Mouse (Mus musculus): ENCODE results near the gene Plcd1. TPM values are rescaled to one million over a fixed set of nuclear protein-coding genes. Genes with fewer than 3 reads are reported as not detected.

Plcd1 gene
- polyA plus RNA-seq, 1 experiment from 2014 or later, result 6.5 TPM

- no peak for ATAC-seq
- Histone ChIP-seq H3K4me2 (replicated peaks; ENCODE audit: low read depth) (no peak overlapping the region), H3K4me3 (ENCODE audit: low read depth, low read length) (no peak overlapping the region), H3K4me1 (replicated peaks; ENCODE audit: control insufficient read depth, insufficient read depth, low read length) (no peaks in the 10 kb centered on the region), H3K27ac (ENCODE audit: low read depth, low read length) (no peak overlapping the region), H3K9me3 (ENCODE audit: control insufficient read depth) (no peaks in the 10 kb centered on the region), H3K27me3 (replicated peaks; ENCODE audit: control insufficient read depth, insufficient read depth, low read length) (no peaks in the 10 kb centered on the region), H3K9ac (ENCODE audit: low read depth, low read length) (no peak overlapping the region), H3K36me3 (ENCODE audit: control insufficient read depth, insufficient read depth) (no peaks in the 10 kb centered on the region)
- 61% methylated on average over 4 of the region's 4 CpGs for WGBS
- no peak for TF ChIP-seq CTCF (IDR thresholded peaks at IDR 0.05; ENCODE audit: low read depth)
Measured at GRCm38 (mm10) chr9:119064296-119064695, 29.0 kb downstream of the Plcd1 start.

GRCm38 (mm10) chr9:119063036-119063644 lies 30.2 kb downstream of the Plcd1 start:
- H3K27ac ChIP-seq (ENCODE audit: low read depth, low read length), result no peak overlapping the region
- H3K36me3 ChIP-seq (ENCODE audit: control insufficient read depth, insufficient read depth), result no peaks in the 10 kb centered on the region
- no peak for TF ChIP-seq CTCF (IDR thresholded peaks at IDR 0.05; ENCODE audit: low read depth)
- H3K4me1 ChIP-seq (replicated peaks; ENCODE audit: control insufficient read depth, insufficient read depth, low read length), result no peaks in the 10 kb centered on the region
- no peaks in the 10 kb centered on the region for H3K27me3 ChIP-seq (replicated peaks; ENCODE audit: control insufficient read depth, insufficient read depth, low read length)
- no peak overlapping the region for H3K4me3 ChIP-seq (ENCODE audit: low read depth, low read length)
- 41% methylated on average over 19 of the region's 19 CpGs for WGBS
- no peak overlapping the region; the same call in 1 of the 2 replicates for H3K4me2 ChIP-seq (replicated peaks; ENCODE audit: low read depth)
- ATAC-seq, result no peak
- H3K9me3 ChIP-seq (ENCODE audit: control insufficient read depth), result no peaks in the 10 kb centered on the region
- H3K9ac ChIP-seq (ENCODE audit: low read depth, low read length), result no peak overlapping the region

DNA sequence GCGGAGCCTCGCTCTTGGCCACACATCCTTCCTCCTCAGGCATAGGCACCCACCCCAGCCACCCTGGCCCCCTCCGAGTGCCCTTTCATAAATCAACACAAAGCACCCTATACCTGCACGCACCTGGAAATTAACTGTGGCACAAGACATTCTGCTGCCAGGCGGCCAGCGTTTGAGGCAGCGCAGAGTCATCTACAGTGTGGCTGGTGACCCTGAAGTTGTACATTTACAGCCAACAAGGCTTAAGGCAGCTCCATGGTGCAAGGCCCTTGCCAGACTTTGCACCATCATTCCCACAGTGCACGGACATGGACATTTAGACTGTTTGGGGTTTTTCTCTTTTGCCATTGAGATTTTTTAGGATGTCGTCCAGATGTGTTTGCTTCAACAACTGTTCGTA lies 32.6 kb downstream of the Plcd1 start:
- H3K27ac ChIP-seq (ENCODE audit: low read depth, low read length), result no peak overlapping the region
- no peak overlapping the region for H3K4me3 ChIP-seq (ENCODE audit: low read depth, low read length)
- no peaks in the 10 kb centered on the region for H3K4me1 ChIP-seq (replicated peaks; ENCODE audit: control insufficient read depth, insufficient read depth, low read length)
- H3K27me3 ChIP-seq (replicated peaks; ENCODE audit: control insufficient read depth, insufficient read depth, low read length), result no peaks in the 10 kb centered on the region
- WGBS, result 87% methylated on average over 10 of the region's 10 CpGs
- H3K36me3 ChIP-seq (ENCODE audit: control insufficient read depth, insufficient read depth), result no peaks in the 10 kb centered on the region
- ATAC-seq, result no peak
- no peak overlapping the region for H3K9ac ChIP-seq (ENCODE audit: low read depth, low read length)
- TF ChIP-seq CTCF (IDR thresholded peaks at IDR 0.05; ENCODE audit: low read depth), result no peak
- H3K9me3 ChIP-seq (ENCODE audit: control insufficient read depth), result no peaks in the 10 kb centered on the region
- H3K4me2 ChIP-seq (replicated peaks; ENCODE audit: low read depth), result no peak overlapping the region

DNA sequence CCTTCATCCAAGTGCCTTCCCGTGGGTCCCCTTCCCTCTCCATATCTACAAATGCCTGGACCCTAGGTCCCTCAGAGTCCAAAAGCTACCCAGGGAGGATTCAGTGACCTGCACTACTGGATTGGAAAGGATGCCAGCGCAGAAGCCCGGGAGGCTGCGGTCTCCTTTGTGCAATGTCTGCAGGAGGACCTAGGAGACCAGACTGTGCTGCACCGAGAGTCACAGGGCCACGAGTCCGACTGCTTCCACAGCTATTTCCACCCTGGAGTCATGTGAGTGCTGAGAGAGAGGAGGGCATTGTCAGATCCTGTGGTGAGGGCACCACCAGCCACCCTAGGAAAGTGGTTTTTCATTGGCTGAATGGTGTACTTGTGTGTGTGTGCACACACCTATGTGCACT lies 35.1 kb downstream of the Plcd1 start:
- WGBS, result 84% methylated on average over 7 of the region's 7 CpGs
- H3K9me3 ChIP-seq (ENCODE audit: control insufficient read depth), result no peaks in the 10 kb centered on the region
- H3K4me2 ChIP-seq (replicated peaks; ENCODE audit: low read depth), result no peak overlapping the region
- H3K4me3 ChIP-seq (ENCODE audit: low read depth, low read length), result no peak overlapping the region
- no peak overlapping the region for H3K9ac ChIP-seq (ENCODE audit: low read depth, low read length)
- TF ChIP-seq CTCF (IDR thresholded peaks at IDR 0.05; ENCODE audit: low read depth), result no peak
- ATAC-seq, result no peak
- H3K27me3 ChIP-seq (replicated peaks; ENCODE audit: control insufficient read depth, insufficient read depth, low read length), result no peaks in the 10 kb centered on the region
- H3K27ac ChIP-seq (ENCODE audit: low read depth, low read length), result no peak overlapping the region
- no peaks in the 10 kb centered on the region for H3K36me3 ChIP-seq (ENCODE audit: control insufficient read depth, insufficient read depth)
- H3K4me1 ChIP-seq (replicated peaks; ENCODE audit: control insufficient read depth, insufficient read depth, low read length), result peaks cover 5% of the 10 kb centered on the region; the same call in 1 of the 2 replicates

DNA sequence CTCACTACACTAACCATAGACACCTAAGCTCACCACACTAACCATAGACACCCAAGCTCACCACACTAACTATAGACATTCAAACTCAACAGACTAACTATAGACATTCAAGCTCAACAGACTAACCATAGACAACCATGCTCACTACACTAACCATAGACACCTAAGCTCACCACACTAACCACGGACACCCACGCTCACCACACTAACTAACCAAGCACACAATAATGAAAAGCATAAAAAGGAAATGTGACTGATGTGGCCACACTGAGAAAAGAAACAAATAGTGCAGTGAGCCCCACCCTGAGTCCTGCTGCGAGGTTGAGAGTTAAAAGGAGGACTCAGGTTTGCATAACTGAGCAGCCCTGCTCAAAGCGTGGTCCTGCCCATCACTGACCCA lies 38.0 kb downstream of the Plcd1 start:
- Histone ChIP-seq H3K4me2 (replicated peaks; ENCODE audit: low read depth) (no peak overlapping the region), H3K9ac (ENCODE audit: low read depth, low read length) (no peak overlapping the region), H3K27ac (ENCODE audit: low read depth, low read length) (no peak overlapping the region), H3K27me3 (replicated peaks; ENCODE audit: control insufficient read depth, insufficient read depth, low read length) (no peaks in the 10 kb centered on the region), H3K4me3 (ENCODE audit: low read depth, low read length) (no peak overlapping the region), H3K36me3 (ENCODE audit: control insufficient read depth, insufficient read depth) (no peaks in the 10 kb centered on the region), H3K9me3 (ENCODE audit: control insufficient read depth) (no peaks in the 10 kb centered on the region), H3K4me1 (replicated peaks; ENCODE audit: control insufficient read depth, insufficient read depth, low read length) (peaks cover 12% of the 10 kb centered on the region; the same call in 1 of the 2 replicates)
- WGBS, result 78% methylated on average over 4 of the region's 4 CpGs
- ATAC-seq, result no peak
- no peak for TF ChIP-seq CTCF (IDR thresholded peaks at IDR 0.05; ENCODE audit: low read depth)

DNA sequence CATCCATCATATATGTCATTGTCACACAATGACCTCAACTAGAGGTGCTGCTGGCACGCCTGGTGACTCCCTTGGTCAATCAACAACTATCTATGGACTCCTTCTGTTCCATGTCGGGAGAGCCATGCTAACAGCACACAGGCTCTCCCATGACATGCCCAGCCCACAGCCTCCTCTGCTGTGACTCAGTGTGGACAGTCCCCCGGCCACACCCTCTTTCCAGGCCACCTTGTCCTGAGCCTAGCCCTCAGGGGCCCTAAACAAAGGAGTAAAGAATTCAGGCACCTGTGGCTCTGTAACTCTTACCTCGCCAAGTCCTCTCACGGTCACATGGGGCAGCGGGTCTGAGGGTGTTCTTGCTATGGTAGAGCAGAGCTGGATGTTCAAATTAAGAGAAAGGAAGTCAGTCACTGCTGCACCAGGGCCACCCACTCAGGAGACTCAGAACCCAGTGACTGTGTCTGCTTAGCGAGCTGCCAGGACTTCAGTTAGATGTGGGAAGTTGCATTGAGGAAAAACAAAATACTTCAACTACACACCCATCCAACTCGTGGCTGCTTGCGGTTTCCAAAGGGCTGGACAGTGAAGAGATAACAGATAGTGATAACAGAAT lies 39.2 kb downstream of the Plcd1 start:
- no peak overlapping the region for H3K27ac ChIP-seq (ENCODE audit: low read depth, low read length)
- no peaks in the 10 kb centered on the region for H3K9me3 ChIP-seq (ENCODE audit: control insufficient read depth)
- no peaks in the 10 kb centered on the region for H3K27me3 ChIP-seq (replicated peaks; ENCODE audit: control insufficient read depth, insufficient read depth, low read length)
- 52% methylated on average over 9 of the region's 9 CpGs for WGBS
- peak; percentile 62 for ATAC-seq
- H3K36me3 ChIP-seq (ENCODE audit: control insufficient read depth, insufficient read depth), result no peaks in the 10 kb centered on the region
- H3K4me3 ChIP-seq (ENCODE audit: low read depth, low read length), result no peak overlapping the region
- H3K9ac ChIP-seq (ENCODE audit: low read depth, low read length), result no peak overlapping the region
- H3K4me2 ChIP-seq (replicated peaks; ENCODE audit: low read depth), result no peak overlapping the region
- H3K4me1 ChIP-seq (replicated peaks; ENCODE audit: control insufficient read depth, insufficient read depth, low read length), result peaks cover 12% of the 10 kb centered on the region; the same call in 1 of the 2 replicates
- no peak for TF ChIP-seq CTCF (IDR thresholded peaks at IDR 0.05; ENCODE audit: low read depth)
